Mouse (Mus musculus) lung, adult 10 weeks (tissue): ENCODE data around the gene B130006D01Rik. TPM values are rescaled to one million over a fixed set of nuclear protein-coding genes. Genes with fewer than 3 reads are reported as not detected.

Experiments
- polyA plus RNA-seq: library from polyadenylated mRNA; stranded (reverse); fragments of 350-450 nt; fragmentation: Illumina TruSeq; extraction: RNeasy Lipid Tissue Mini Kit (QIAGEN cat#74804); gene quantifications from one replicate; pipeline ENCODE4 v1.2.3, GENCODE M21; 2014; ENCODE audit warnings: low read depth, low replicate concordance; ENCODE audit not compliant: insufficient read depth

Gene B130006D01Rik
- not detected for polyA plus RNA-seq

DNA sequence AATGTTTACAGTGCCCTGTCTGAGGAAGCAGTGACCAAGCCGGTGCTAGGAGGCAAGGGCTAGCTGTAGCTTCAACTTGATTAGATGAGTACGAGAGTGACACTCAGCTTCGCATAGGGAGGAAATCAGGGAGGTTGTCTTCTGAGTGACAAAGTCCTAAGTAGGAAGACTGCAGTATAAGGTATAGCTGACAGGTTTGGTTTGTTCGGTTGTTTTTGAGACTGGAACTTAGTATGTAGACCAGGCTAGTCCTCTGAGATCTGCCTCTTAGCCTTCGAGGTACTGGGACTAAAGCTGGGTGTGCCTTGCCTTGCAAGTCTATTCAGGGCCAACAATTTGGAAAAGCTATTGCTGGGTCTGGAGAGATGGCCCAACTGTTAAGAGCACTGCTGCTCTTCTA, at the start of gene B130006D01Rik:
Gene B130006D01Rik (plus strand): TSS at position 301 of the 400 bp plus-strand sequence.

DNA sequence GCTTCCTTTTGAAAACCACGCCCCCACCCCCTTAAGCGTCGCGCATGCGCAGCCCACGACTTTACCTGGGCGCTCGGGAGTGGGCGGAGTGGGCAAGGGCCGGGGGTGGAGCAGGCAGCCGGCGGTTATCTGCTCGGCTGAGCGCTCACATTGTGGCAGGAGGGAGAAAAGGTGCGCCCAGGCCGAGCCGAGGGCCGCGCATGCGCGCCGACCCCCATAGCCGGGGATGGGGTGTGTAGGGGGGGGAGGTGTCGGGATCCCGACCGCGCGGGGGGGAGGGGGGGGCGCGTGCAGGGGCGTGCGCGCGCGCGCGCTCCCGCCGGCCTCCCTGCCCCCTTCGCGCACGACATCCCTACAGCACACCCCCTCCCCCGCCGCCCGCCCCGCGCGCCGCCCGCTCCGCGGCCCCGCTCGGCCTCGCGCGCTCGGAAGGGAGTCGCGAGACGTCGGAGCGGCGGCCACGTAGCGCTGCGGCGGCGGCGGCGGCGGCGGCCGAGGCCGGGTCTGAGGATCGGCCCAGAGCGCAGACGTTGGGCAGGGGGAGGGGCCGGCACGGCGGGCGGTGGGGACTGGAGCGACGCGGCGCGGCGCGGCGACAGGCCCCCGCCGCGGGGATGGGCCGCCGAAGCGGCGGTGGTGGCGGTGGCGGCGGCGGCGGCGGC, 10.7 kb upstream of the B130006D01Rik start, which contains the start of gene Zfp652:
Gene Zfp652 (plus strand): TSS at position 111 of the 662 bp plus-strand sequence.

Other genes with a start within 250 kb of the B130006D01Rik start
- gene Nxph3, start 209.0 kb upstream of the B130006D01Rik start, polyA plus RNA-seq: 8.1 TPM
- gene Ngfr, start 135.9 kb upstream of the B130006D01Rik start, polyA plus RNA-seq: 0.44 TPM
- gene Phb, start 56.6 kb upstream of the B130006D01Rik start, polyA plus RNA-seq: 104 TPM
- gene Zfp652, start 10.9 kb upstream of the B130006D01Rik start, polyA plus RNA-seq: 15.5 TPM
- gene Phospho1, start 100.9 kb downstream of the B130006D01Rik start, polyA plus RNA-seq: 23.5 TPM
- 167 TPM for gene Gngt2, start 113.6 kb downstream of the B130006D01Rik start, polyA plus RNA-seq
- 35.6 TPM for gene Abi3, start 118.9 kb downstream of the B130006D01Rik start, polyA plus RNA-seq
- gene B4galnt2, start 191.3 kb downstream of the B130006D01Rik start, polyA plus RNA-seq: not detected